Mouse (Mus musculus): ENCODE data around the gene C2cd4c. TPM values are rescaled to one million over a fixed set of nuclear protein-coding genes. Genes with fewer than 3 reads are reported as not detected.

Gene C2cd4c
- 0.04 and 0.13 TPM in 2 replicates for polyA plus RNA-seq (2014; fragmentation: Nextera tagmentation; extraction: Ambion mirVana)

DNA sequence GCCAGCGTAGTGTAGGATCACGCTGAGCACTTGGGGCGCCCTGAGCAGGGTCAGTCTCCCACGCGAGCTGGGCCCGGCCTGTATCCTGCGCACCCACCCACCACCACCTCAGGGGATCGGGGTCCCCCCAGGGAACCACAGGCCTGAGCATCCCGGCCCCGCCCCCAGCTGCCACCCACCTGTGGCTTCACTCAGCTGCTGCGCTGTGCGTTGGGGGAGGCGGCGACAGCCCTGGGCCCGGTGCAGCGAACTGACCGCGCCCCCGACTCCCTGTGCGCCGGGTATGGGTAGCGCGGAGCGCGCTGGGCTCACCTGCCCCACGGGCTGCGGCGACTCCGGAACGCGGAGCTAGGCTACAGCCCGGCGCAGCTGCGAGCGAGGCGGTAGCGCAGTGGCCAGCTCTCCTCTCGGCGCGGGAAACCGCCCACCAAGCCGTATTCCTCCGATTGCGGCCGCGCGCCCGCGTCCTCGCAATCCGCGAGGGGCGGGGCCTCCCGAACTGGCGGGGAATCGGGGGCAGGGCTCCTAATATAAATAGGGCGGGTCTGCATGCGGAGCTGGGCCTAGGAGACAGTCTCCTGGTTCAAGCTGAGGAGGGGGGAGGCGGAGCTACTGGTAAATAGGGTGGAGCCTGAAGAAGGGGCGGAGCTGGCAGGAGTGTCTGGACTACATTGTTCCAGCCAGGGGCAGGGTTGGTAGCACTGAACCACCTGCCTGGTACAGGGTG is at the start of gene C2cd4c:
Gene C2cd4c, minus strand, starts transcription at position 448 of the 727 bp plus-strand sequence.
- H3K27ac ChIP-seq (ENCODE audit: low read length): no peak within 1 kb of the TSS
- WGBS: 1% methylated on average over 60 of the region's 60 CpGs
- peak; percentile 85 for ATAC-seq (ENCODE audit: insufficient number of reproducible peaks, insufficient read depth, low FRiP score, low read depth)
- peaks cover 19% of the 10 kb centered on the region for H3K27me3 ChIP-seq (ENCODE audit: control insufficient read depth, insufficient read depth, low read length)
- peak within 1 kb of the TSS; percentile 52; the same call in 1 of the 2 replicates for H3K9ac ChIP-seq (replicated peaks; ENCODE audit: low read depth, low read length)
- H3K36me3 ChIP-seq (ENCODE audit: control insufficient read depth, insufficient read depth, low read length): no peaks in the 10 kb centered on the region
- H3K4me2 ChIP-seq (replicated peaks; ENCODE audit: low read depth, low read length): peak within 1 kb of the TSS; percentile 94
- H3K9me3 ChIP-seq (ENCODE audit: control insufficient read depth, low read depth, low read length): no peaks in the 10 kb centered on the region
- peaks cover 12% of the 10 kb centered on the region for H3K4me1 ChIP-seq (ENCODE audit: control insufficient read depth, insufficient read depth, low read length)
- peak within 1 kb of the TSS; percentile 52 for H3K4me3 ChIP-seq (ENCODE audit: low read depth, low read length)

DNA sequence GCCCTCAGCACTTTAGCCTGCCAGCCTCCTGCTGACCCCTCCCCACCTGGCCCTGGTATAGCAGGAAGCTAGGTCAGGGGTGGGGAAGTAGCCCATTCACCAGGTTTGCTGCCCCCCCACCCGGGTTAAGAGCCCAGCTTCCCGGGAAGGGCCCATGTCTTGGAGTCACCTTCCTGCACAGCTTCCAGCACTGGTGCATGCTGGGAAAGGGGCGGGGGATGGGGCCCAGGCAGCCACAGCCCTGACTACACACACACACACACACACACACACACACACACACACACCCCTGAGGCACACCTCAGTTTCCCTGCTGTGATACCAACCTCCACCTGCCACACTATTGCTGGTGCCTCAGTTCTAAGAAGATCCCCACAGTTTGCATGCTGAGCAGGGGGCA is 48.0 kb upstream of the C2cd4c start:
- Histone ChIP-seq H3K4me2 (replicated peaks; ENCODE audit: low read depth, low read length) (no peak overlapping the region), H3K36me3 (ENCODE audit: control insufficient read depth, insufficient read depth, low read length) (no peaks in the 10 kb centered on the region), H3K4me1 (ENCODE audit: control insufficient read depth, insufficient read depth, low read length) (no peaks in the 10 kb centered on the region), H3K27me3 (ENCODE audit: control insufficient read depth, insufficient read depth, low read length) (no peaks in the 10 kb centered on the region), H3K27ac (ENCODE audit: low read length) (no peak overlapping the region), H3K9ac (replicated peaks; ENCODE audit: low read depth, low read length) (no peak overlapping the region), H3K4me3 (ENCODE audit: low read depth, low read length) (no peak overlapping the region), H3K9me3 (ENCODE audit: control insufficient read depth, low read depth, low read length) (no peaks in the 10 kb centered on the region)
- ATAC-seq (ENCODE audit: insufficient number of reproducible peaks, insufficient read depth, low FRiP score, low read depth): no peak
- 54% methylated on average over 3 of the region's 3 CpGs for WGBS

DNA sequence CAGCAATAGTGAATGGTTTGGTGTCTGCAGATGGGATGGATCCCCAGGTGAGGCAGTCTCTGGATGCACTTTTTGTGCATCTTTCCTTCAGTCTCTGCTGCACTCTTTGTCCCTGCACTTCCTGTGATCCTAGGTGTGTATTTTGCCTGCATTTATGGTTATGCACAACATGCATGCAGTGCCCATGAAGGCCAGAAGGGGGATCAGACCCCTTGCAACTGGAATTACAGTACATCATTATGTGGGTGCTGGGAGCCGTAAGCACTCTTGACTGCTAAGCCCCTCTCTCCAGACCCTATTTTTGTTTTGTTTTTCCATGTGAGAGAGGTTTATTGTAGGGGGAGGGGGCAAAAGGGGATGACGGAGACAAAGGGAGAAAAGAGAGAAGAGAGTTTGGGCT is 46.5 kb upstream of the C2cd4c start:
- H3K4me2 ChIP-seq (replicated peaks; ENCODE audit: low read depth, low read length): no peak overlapping the region
- no peaks in the 10 kb centered on the region for H3K36me3 ChIP-seq (ENCODE audit: control insufficient read depth, insufficient read depth, low read length)
- H3K27ac ChIP-seq (ENCODE audit: low read length): no peak overlapping the region
- H3K4me3 ChIP-seq (ENCODE audit: low read depth, low read length): no peak overlapping the region
- H3K9me3 ChIP-seq (ENCODE audit: control insufficient read depth, low read depth, low read length): no peaks in the 10 kb centered on the region
- H3K27me3 ChIP-seq (ENCODE audit: control insufficient read depth, insufficient read depth, low read length): no peaks in the 10 kb centered on the region
- H3K4me1 ChIP-seq (ENCODE audit: control insufficient read depth, insufficient read depth, low read length): no peaks in the 10 kb centered on the region
- H3K9ac ChIP-seq (replicated peaks; ENCODE audit: low read depth, low read length): no peak overlapping the region
- ATAC-seq (ENCODE audit: insufficient number of reproducible peaks, insufficient read depth, low FRiP score, low read depth): no peak
- 78% methylated on average over 2 of the region's 2 CpGs for WGBS

DNA sequence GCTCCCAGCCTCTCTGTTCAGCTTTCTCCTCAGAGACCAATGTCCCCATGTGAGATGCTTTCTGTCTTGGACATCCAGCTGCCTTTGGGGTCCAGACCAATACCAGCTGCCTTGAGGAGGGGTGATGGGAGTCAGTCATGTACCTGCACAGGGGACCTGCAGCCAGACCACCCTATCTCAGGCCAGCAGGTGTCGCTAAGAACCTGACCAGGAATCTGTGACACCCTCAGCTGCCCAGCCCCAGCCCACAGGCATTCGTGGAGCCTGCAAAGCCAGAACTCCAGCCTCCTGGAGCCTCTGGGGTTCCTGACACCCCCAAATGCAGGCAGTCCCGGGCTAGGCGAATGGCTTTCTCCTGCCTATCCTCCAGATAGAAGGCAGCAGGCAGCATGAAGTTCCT is 45.0 kb upstream of the C2cd4c start:
- ATAC-seq (ENCODE audit: insufficient number of reproducible peaks, insufficient read depth, low FRiP score, low read depth): no peak
- WGBS: 12% methylated on average over 4 of the region's 4 CpGs
- no peaks in the 10 kb centered on the region for H3K36me3 ChIP-seq (ENCODE audit: control insufficient read depth, insufficient read depth, low read length)

DNA sequence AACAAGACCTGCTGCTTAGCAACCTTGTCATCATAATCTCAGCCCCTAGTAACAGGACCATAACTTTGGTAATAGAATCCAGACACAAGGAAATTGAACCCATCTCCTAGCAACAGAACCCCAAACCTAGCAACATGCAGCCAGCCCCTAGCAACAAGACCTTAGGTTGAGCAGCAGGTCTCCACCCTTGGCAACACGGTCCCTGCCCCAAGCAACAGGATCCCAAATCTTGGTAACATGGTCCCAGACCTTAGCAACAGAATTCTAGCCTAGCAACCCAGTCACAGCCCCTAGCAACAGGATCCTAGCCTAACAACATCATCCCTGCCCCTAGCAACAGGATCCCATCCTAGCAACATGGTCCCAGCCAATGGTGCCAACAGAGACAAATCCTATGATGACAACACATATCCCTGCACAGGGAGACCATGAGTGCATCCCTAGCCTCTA is 41.1 kb upstream of the C2cd4c start:
- WGBS: 45% methylated on average over 1 of the region's 1 CpGs
- no peak overlapping the region for H3K9ac ChIP-seq (replicated peaks; ENCODE audit: low read depth, low read length)
- H3K27ac ChIP-seq (ENCODE audit: low read length): no peak overlapping the region
- no peaks in the 10 kb centered on the region for H3K4me1 ChIP-seq (ENCODE audit: control insufficient read depth, insufficient read depth, low read length)
- no peak overlapping the region for H3K4me3 ChIP-seq (ENCODE audit: low read depth, low read length)
- no peak for ATAC-seq (ENCODE audit: insufficient number of reproducible peaks, insufficient read depth, low FRiP score, low read depth)
- no peak overlapping the region for H3K4me2 ChIP-seq (replicated peaks; ENCODE audit: low read depth, low read length)
- H3K27me3 ChIP-seq (ENCODE audit: control insufficient read depth, insufficient read depth, low read length): no peaks in the 10 kb centered on the region
- no peaks in the 10 kb centered on the region for H3K9me3 ChIP-seq (ENCODE audit: control insufficient read depth, low read depth, low read length)
- no peaks in the 10 kb centered on the region for H3K36me3 ChIP-seq (ENCODE audit: control insufficient read depth, insufficient read depth, low read length)

More for the DNA sequence above, 45.0 kb upstream of the C2cd4c start:
- Histone ChIP-seq H3K4me3 (ENCODE audit: low read depth, low read length) (no peak overlapping the region), H3K4me1 (ENCODE audit: control insufficient read depth, insufficient read depth, low read length) (no peaks in the 10 kb centered on the region), H3K9me3 (ENCODE audit: control insufficient read depth, low read depth, low read length) (no peaks in the 10 kb centered on the region), H3K27me3 (ENCODE audit: control insufficient read depth, insufficient read depth, low read length) (no peaks in the 10 kb centered on the region), H3K27ac (ENCODE audit: low read length) (no peak overlapping the region), H3K4me2 (replicated peaks; ENCODE audit: low read depth, low read length) (no peak overlapping the region), H3K9ac (replicated peaks; ENCODE audit: low read depth, low read length) (no peak overlapping the region)

DNA sequence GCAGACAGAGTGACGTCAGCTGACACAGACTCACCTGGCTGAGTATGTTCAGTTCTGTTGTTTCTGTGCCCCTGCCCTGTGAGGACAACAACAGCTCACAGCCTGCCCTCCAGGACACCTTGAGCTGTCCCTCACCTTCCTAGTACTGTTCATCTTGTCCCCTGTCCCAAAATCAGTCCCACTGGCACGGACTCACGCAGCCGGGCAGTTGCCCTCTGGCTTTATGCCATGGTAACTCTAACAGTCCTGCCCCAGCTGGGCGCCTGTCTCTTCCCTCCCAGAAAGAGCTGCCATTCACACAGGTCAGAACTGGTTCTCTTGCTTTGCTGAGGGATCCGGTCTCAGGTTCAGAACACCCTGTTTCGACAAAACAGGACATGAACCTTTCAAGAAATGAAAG is 39.0 kb upstream of the C2cd4c start:
- no peaks in the 10 kb centered on the region for H3K36me3 ChIP-seq (ENCODE audit: control insufficient read depth, insufficient read depth, low read length)
- no peak overlapping the region for H3K4me3 ChIP-seq (ENCODE audit: low read depth, low read length)
- ATAC-seq (ENCODE audit: insufficient number of reproducible peaks, insufficient read depth, low FRiP score, low read depth): no peak
- no peaks in the 10 kb centered on the region for H3K27me3 ChIP-seq (ENCODE audit: control insufficient read depth, insufficient read depth, low read length)
- no peak overlapping the region for H3K9ac ChIP-seq (replicated peaks; ENCODE audit: low read depth, low read length)
- no peak overlapping the region for H3K4me2 ChIP-seq (replicated peaks; ENCODE audit: low read depth, low read length)
- H3K27ac ChIP-seq (ENCODE audit: low read length): no peak overlapping the region
- WGBS: 81% methylated on average over 7 of the region's 7 CpGs
- no peaks in the 10 kb centered on the region for H3K4me1 ChIP-seq (ENCODE audit: control insufficient read depth, insufficient read depth, low read length)
- H3K9me3 ChIP-seq (ENCODE audit: control insufficient read depth, low read depth, low read length): no peaks in the 10 kb centered on the region

DNA sequence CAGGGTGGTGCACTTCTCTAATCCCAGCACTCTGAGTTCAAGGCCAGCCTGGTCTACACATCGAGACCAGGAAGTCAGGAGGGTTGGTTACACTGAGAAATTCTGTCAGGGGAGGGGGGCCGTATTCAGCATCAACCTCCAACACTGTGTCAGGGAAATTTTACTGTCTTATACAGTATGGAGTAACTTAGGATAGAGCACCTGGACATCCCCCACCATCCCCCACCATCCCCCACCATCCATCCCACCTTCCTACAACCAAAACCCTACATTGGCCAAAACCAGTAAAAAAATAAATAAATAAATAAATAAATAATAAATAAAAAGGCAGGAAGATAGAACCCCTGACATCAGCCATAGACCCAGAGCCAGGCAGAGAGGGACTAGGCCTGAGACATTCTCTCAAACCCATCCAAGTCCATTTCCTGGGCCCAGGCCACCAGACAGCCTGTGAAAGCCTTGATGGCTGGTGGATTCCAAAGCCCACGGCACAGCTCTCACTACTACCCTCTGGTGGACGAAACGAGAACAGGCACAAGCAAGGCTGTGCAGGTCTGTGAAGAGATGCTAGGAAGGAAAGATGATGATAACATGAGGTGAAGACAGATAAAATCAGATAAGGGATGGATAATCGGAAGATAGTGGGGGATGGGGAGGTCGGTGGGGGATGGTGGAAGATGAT is 35.4 kb upstream of the C2cd4c start:
- 29% methylated on average over 7 of the region's 7 CpGs for WGBS
- no peak overlapping the region for H3K27ac ChIP-seq (ENCODE audit: low read length)
- no peak overlapping the region for H3K9ac ChIP-seq (replicated peaks; ENCODE audit: low read depth, low read length)
- H3K9me3 ChIP-seq (ENCODE audit: control insufficient read depth, low read depth, low read length): no peaks in the 10 kb centered on the region
- H3K4me3 ChIP-seq (ENCODE audit: low read depth, low read length): no peak overlapping the region
- no peaks in the 10 kb centered on the region for H3K4me1 ChIP-seq (ENCODE audit: control insufficient read depth, insufficient read depth, low read length)
- no peak overlapping the region for H3K4me2 ChIP-seq (replicated peaks; ENCODE audit: low read depth, low read length)
- peak; percentile 36 for ATAC-seq (ENCODE audit: insufficient number of reproducible peaks, insufficient read depth, low FRiP score, low read depth)
- no peaks in the 10 kb centered on the region for H3K27me3 ChIP-seq (ENCODE audit: control insufficient read depth, insufficient read depth, low read length)
- H3K36me3 ChIP-seq (ENCODE audit: control insufficient read depth, insufficient read depth, low read length): no peaks in the 10 kb centered on the region

DNA sequence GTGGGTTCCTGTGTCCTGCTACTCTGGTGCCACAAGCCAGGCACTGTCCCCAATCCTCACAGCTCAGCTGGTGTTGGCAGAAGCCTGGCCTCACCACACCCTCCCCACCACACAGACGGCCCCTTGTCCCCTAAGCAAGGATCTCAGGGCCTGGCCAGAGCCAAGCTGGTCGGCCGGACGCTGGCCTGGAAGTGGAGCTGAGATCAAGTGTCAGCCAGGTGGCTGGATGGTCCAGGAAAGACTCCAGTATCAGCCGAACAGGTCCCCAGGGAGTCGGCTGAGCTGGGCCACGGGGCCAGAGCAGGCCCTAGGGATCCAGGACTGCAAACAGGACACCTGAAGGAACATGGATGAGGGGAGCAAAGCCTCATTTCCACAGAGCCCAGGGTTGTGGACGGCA is 31.9 kb upstream of the C2cd4c start, which contains the start of gene Odf3l2:
Gene Odf3l2, minus strand, starts transcription at position 28 of the 400 bp plus-strand sequence.
- no peak within 1 kb of the TSS for H3K4me3 ChIP-seq (ENCODE audit: low read depth, low read length)
- no peak within 1 kb of the TSS for H3K9ac ChIP-seq (replicated peaks; ENCODE audit: low read depth, low read length)
- H3K9me3 ChIP-seq (ENCODE audit: control insufficient read depth, low read depth, low read length): no peaks in the 10 kb centered on the region
- H3K36me3 ChIP-seq (ENCODE audit: control insufficient read depth, insufficient read depth, low read length): no peaks in the 10 kb centered on the region
- H3K4me2 ChIP-seq (replicated peaks; ENCODE audit: low read depth, low read length): no peak within 1 kb of the TSS
- no peak within 1 kb of the TSS for H3K27ac ChIP-seq (ENCODE audit: low read length)
- ATAC-seq (ENCODE audit: insufficient number of reproducible peaks, insufficient read depth, low FRiP score, low read depth): no peak
- no peaks in the 10 kb centered on the region for H3K27me3 ChIP-seq (ENCODE audit: control insufficient read depth, insufficient read depth, low read length)
- 69% methylated on average over 8 of the region's 8 CpGs for WGBS
- no peaks in the 10 kb centered on the region for H3K4me1 ChIP-seq (ENCODE audit: control insufficient read depth, insufficient read depth, low read length)

Data from stomach, embryonic 14.5 days (tissue).